Mouse (Mus musculus): ENCODE data around the gene Lsm14a.

- TF ChIP-seq CTCF (IDR thresholded peaks at IDR 0.05; ENCODE audit: low read depth) (no peak), EP300 (optimal IDR thresholded peaks at IDR 0.05) (no peak)
Observed at GRCm38 (mm10) chr7:34302651-34303050, 90.5 kb downstream of the Lsm14a start.

All from stomach, postnatal 0 days (tissue).